Mouse (Mus musculus): Measurements from ENCODE around the gene Fez1.

DNA sequence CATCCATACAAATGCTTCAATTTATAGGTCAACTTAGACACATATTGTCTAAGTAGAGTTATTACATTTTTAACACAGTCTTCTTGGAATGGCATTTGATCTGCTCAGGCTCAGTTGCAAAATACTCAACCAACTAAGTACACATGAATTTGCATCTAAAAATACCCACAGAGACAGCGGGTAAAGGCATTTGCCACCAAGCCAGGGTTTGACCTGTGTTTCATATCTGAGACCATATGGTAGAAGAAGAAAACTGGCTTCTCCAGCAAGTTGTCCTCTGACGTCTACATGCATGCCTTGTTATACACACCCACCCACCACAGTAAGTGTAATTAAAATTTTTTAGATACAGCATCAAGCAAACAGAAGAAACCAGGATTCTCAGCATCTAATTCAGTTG, 52.1 kb downstream of the Fez1 start:
- TF ChIP-seq POLR2A (IDR thresholded peaks at IDR 0.05; ENCODE audit: low read depth, low read length) (no peak), CTCF (IDR thresholded peaks at IDR 0.05; ENCODE audit: extremely low read depth, insufficient read length, insufficient replicate concordance, low read depth, low read length) (no peak)

Data from small intestine, adult 2 months (tissue).